Mouse (Mus musculus): ENCODE measurements around the gene Wee1.

- TF ChIP-seq CTCF (IDR thresholded peaks at IDR 0.05; ENCODE audit: extremely low read depth, insufficient read length, insufficient replicate concordance, low read depth, low read length): no peak
- no peak for TF ChIP-seq POLR2A (IDR thresholded peaks at IDR 0.05; ENCODE audit: low read depth, low read length)
Measured at GRCm38 (mm10) chr7:110143863-110144262, 22.0 kb downstream of the Wee1 start.

Measured in small intestine, adult 2 months (tissue).